Mouse (Mus musculus): Measurements from ENCODE around the gene Pde3a. TPM values are rescaled to one million over a fixed set of nuclear protein-coding genes. Genes with fewer than 3 reads are reported as not detected.
A peak's percentile ranks its signal among the peaks of the same experiment; 100 is the strongest.

Gene Pde3a
- polyA plus RNA-seq, 1 experiment from 2014 or later, result 7.4 TPM

- TF ChIP-seq CTCF (IDR thresholded peaks at IDR 0.05; ENCODE audit: low read depth), result no peak
- Histone ChIP-seq H3K27ac (ENCODE audit: low read depth) (0 out of 2 replicates have a peak overlapping the region, but pooled peaks have one; percentile 12), H3K9me3 (ENCODE audit: low read depth, low read length) (no peaks in the 10 kb centered on the region), H3K4me1 (ENCODE audit: insufficient read depth) (peaks cover 6% of the 10 kb centered on the region; the same call in 1 of the 2 replicates), H3K4me3 (ENCODE audit: low read depth, low read length) (no peak overlapping the region), H3K4me2 (no peak overlapping the region), H3K9ac (no peak overlapping the region), H3K27me3 (ENCODE audit: insufficient read depth, low read length) (no peaks in the 10 kb centered on the region), H3K36me3 (ENCODE audit: insufficient read depth) (no peaks in the 10 kb centered on the region)
- ATAC-seq (ENCODE audit: insufficient read depth) (peak; percentile 82), DNase-seq (peak; percentile 91)
- 42% methylated on average over 10 of the region's 10 CpGs for WGBS
Observed at GRCm38 (mm10) chr6:141485302-141486021, 236.4 kb downstream of the Pde3a start.

GRCm38 (mm10) chr6:141487266-141487665 lies 238.2 kb downstream of the Pde3a start:
- DNase-seq (peak; percentile 81), ATAC-seq (ENCODE audit: insufficient read depth) (peak; percentile 52; the same call in 1 of the 2 replicates)

GRCm38 (mm10) chr6:141488619-141489018 lies 239.6 kb downstream of the Pde3a start:
- H3K36me3 ChIP-seq (ENCODE audit: insufficient read depth), result no peaks in the 10 kb centered on the region
- H3K4me1 ChIP-seq (ENCODE audit: insufficient read depth), result peaks cover 6% of the 10 kb centered on the region; the same call in 1 of the 2 replicates
- H3K4me2 ChIP-seq, result no peak overlapping the region
- 18% methylated on average over 11 of the region's 11 CpGs for WGBS
- ATAC-seq (ENCODE audit: insufficient read depth) (no peak), DNase-seq (peak; percentile 88)
- peak; percentile 77 for TF ChIP-seq CTCF (IDR thresholded peaks at IDR 0.05; ENCODE audit: low read depth)
- no peak overlapping the region for H3K9ac ChIP-seq
- no peak overlapping the region for H3K4me3 ChIP-seq (ENCODE audit: low read depth, low read length)
- H3K9me3 ChIP-seq (ENCODE audit: low read depth, low read length), result no peaks in the 10 kb centered on the region
- H3K27me3 ChIP-seq (ENCODE audit: insufficient read depth, low read length), result no peaks in the 10 kb centered on the region
- H3K27ac ChIP-seq (ENCODE audit: low read depth), result no peak overlapping the region

More at GRCm38 (mm10) chr6:141487266-141487665, 238.2 kb downstream of the Pde3a start:
- Histone ChIP-seq H3K4me3 (ENCODE audit: low read depth, low read length) (no peak overlapping the region), H3K4me2 (no peak overlapping the region), H3K4me1 (ENCODE audit: insufficient read depth) (peaks cover 6% of the 10 kb centered on the region; the same call in 1 of the 2 replicates), H3K9me3 (ENCODE audit: low read depth, low read length) (no peaks in the 10 kb centered on the region), H3K9ac (no peak overlapping the region), H3K27ac (ENCODE audit: low read depth) (no peak overlapping the region), H3K27me3 (ENCODE audit: insufficient read depth, low read length) (no peaks in the 10 kb centered on the region), H3K36me3 (ENCODE audit: insufficient read depth) (no peaks in the 10 kb centered on the region)
- WGBS, result 64% methylated on average over 7 of the region's 7 CpGs
- TF ChIP-seq CTCF (IDR thresholded peaks at IDR 0.05; ENCODE audit: low read depth), result peak; percentile 65

- ATAC-seq (ENCODE audit: insufficient read depth), result no peak
- Histone ChIP-seq H3K4me3 (ENCODE audit: low read depth, low read length) (no peak overlapping the region), H3K4me1 (ENCODE audit: insufficient read depth) (no peaks in the 10 kb centered on the region), H3K27me3 (ENCODE audit: insufficient read depth, low read length) (no peaks in the 10 kb centered on the region), H3K36me3 (ENCODE audit: insufficient read depth) (0 out of 2 replicates have a peak, but pooled peaks cover 7% of the 10 kb centered on the region), H3K9me3 (ENCODE audit: low read depth, low read length) (no peaks in the 10 kb centered on the region), H3K9ac (no peak overlapping the region), H3K27ac (ENCODE audit: low read depth) (no peak overlapping the region), H3K4me2 (no peak overlapping the region)
- TF ChIP-seq CTCF (IDR thresholded peaks at IDR 0.05; ENCODE audit: low read depth), result no peak
- DNase-seq, result no peak
- WGBS, result 75% methylated on average over 4 of the region's 4 CpGs
Observed at GRCm38 (mm10) chr6:141494909-141495308, 245.8 kb downstream of the Pde3a start.

DNA sequence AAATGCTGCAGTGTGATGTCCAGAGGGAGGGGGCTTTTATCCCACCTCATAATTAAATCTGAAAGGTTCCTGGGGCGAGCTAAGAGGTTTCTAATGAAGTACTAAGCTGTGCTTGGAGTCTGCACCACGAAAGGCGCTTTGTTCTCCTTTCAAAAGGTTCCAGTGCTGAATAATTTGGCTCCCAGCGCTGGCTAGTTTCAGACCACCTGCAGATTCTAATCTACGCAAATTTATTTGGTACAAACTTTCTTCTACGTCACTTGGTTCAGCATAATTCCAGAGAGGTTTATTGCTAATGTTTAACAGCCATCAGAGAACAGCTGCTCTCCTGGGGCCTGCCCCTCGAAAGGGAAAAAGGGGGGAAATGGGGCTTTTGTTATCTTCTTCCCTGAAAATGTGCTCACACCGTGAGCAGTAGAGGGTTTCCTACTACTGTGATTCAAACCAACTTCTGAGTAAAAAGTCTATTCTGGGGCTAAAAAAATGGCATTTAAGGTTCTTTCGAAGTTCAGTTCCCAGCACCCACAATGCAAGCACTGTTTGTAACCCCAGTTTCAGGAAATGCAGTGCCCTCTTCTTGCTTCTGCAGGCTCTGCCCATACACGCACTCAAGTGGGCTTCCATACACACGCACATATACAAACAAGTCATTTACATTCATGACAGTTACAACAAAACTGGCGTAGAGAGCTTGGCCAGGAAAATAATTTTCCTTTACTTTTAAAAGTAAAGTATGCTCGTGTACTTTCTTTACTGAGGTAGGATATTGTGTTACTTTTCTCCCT lies 246.8 kb downstream of the Pde3a start:
- no peak for TF ChIP-seq CTCF (IDR thresholded peaks at IDR 0.05; ENCODE audit: low read depth)
- 28% methylated on average over 13 of the region's 13 CpGs for WGBS
- Histone ChIP-seq H3K9me3 (ENCODE audit: low read depth, low read length) (no peaks in the 10 kb centered on the region), H3K4me3 (ENCODE audit: low read depth, low read length) (no peak overlapping the region), H3K4me1 (ENCODE audit: insufficient read depth) (no peaks in the 10 kb centered on the region), H3K4me2 (no peak overlapping the region), H3K27ac (ENCODE audit: low read depth) (no peak overlapping the region), H3K9ac (no peak overlapping the region), H3K27me3 (ENCODE audit: insufficient read depth, low read length) (no peaks in the 10 kb centered on the region), H3K36me3 (ENCODE audit: insufficient read depth) (0 out of 2 replicates have a peak, but pooled peaks cover 7% of the 10 kb centered on the region)
- ATAC-seq (ENCODE audit: insufficient read depth) (peak; percentile 62; the same call in 1 of the 2 replicates), DNase-seq (peak; percentile 32)

- no peak for ATAC-seq (ENCODE audit: insufficient read depth)
- H3K27me3 ChIP-seq (ENCODE audit: insufficient read depth, low read length), result no peaks in the 10 kb centered on the region
Observed at GRCm38 (mm10) chr6:141499511-141499910, 250.4 kb downstream of the Pde3a start.

DNA sequence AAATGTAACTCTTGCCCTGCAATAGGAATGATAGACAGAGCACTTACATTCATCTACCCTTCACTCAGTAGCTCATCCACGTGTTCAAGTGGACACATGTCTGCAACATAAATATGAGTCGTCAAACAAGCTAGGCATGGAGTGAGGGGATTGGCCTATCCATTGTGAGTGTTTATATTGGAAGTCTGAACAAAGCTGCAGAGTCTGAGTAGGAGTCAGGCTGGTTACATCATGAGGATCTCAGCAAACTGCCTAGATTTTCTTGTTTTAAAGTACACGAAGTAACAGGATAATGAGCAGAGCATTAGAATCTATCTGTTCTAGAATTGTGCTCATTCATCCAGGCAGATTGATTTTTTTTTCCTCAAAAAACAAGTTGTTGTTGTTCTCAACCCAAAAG lies 252.1 kb downstream of the Pde3a start:
- Histone ChIP-seq H3K9ac (no peak overlapping the region), H3K9me3 (ENCODE audit: low read depth, low read length) (no peaks in the 10 kb centered on the region), H3K27ac (ENCODE audit: low read depth) (no peak overlapping the region), H3K27me3 (ENCODE audit: insufficient read depth, low read length) (no peaks in the 10 kb centered on the region), H3K4me2 (no peak overlapping the region), H3K4me1 (ENCODE audit: insufficient read depth) (no peaks in the 10 kb centered on the region), H3K36me3 (ENCODE audit: insufficient read depth) (0 out of 2 replicates have a peak, but pooled peaks cover 7% of the 10 kb centered on the region), H3K4me3 (ENCODE audit: low read depth, low read length) (no peak overlapping the region)
- ATAC-seq (ENCODE audit: insufficient read depth) (no peak), DNase-seq (no peak)
- TF ChIP-seq CTCF (IDR thresholded peaks at IDR 0.05; ENCODE audit: low read depth), result no peak
- whole genome bisulfite sequencing, result 54% methylated on average over 3 of the region's 3 CpGs

More at GRCm38 (mm10) chr6:141499511-141499910, 250.4 kb downstream of the Pde3a start:
- H3K4me3 ChIP-seq (ENCODE audit: low read depth, low read length), result no peak overlapping the region
- no peaks in the 10 kb centered on the region for H3K9me3 ChIP-seq (ENCODE audit: low read depth, low read length)
- 0 out of 2 replicates have a peak, but pooled peaks have one; percentile 6 for TF ChIP-seq CTCF (IDR thresholded peaks at IDR 0.05; ENCODE audit: low read depth)
- DNase-seq, result no peak
- no peak overlapping the region for H3K4me2 ChIP-seq
- H3K36me3 ChIP-seq (ENCODE audit: insufficient read depth), result 0 out of 2 replicates have a peak, but pooled peaks cover 7% of the 10 kb centered on the region
- H3K9ac ChIP-seq, result no peak overlapping the region
- no peaks in the 10 kb centered on the region for H3K4me1 ChIP-seq (ENCODE audit: insufficient read depth)
- H3K27ac ChIP-seq (ENCODE audit: low read depth), result no peak overlapping the region
